Mouse (Mus musculus) testis, adult 2 months (tissue): ENCODE results near the gene Rhod. TPM values are rescaled to one million over a fixed set of nuclear protein-coding genes. Genes with fewer than 3 reads are reported as not detected.
"Not testable (repeated sequence)": the region's sequence is repeated elsewhere in the genome, so short reads cannot be mapped to it uniquely, and the experiment has no call there.

Experiments used
- H3K27ac ChIP-seq: fragments of 200-500 bp; 2 replicates; pipeline ENCODE4 v1.5.1; 2012; ENCODE audit warnings: low read depth, low read length; ENCODE audit not compliant: control insufficient read depth, insufficient read depth
- H3K27me3 ChIP-seq: fragments of 200-500 bp; 2 replicates; pipeline ENCODE4 v1.6.1; 2012; ENCODE audit warnings: mild to moderate bottlenecking, low read length, moderate library complexity; ENCODE audit not compliant: control insufficient read depth, insufficient read depth
- H3K36me3 ChIP-seq: fragments of 200-500 bp; 2 replicates; pipeline ENCODE4 v1.6.1; 2012; ENCODE audit warnings: mild to moderate bottlenecking, low read length; ENCODE audit not compliant: control insufficient read depth, insufficient read depth
- H3K4me1 ChIP-seq: fragments of 200-500 bp; 2 replicates; pipeline ENCODE4 v1.6.1; 2012; ENCODE audit warnings: low read length; ENCODE audit not compliant: control insufficient read depth, insufficient read depth
- H3K4me3 ChIP-seq: fragments of 200-500 bp; 2 replicates; pipeline ENCODE4 v1.5.1; 2012; ENCODE audit warnings: low read depth, mild to moderate bottlenecking, low read length, moderate library complexity, mixed read lengths; ENCODE audit not compliant: control insufficient read depth
- CTCF ChIP-seq: fragments of 200-500 bp; IDR thresholded peaks from 2 replicates; pipeline ENCODE4 v1.5.1; 2012; ENCODE audit warnings: low read depth, mild to moderate bottlenecking, inconsistent platforms, low read length, moderate library complexity; ENCODE audit not compliant: control insufficient read depth, insufficient read depth, insufficient replicate concordance
- POLR2A ChIP-seq: fragments of 200-500 bp; IDR thresholded peaks from 2 replicates; pipeline ENCODE4 v1.6.1; 2012; ENCODE audit warnings: low read depth, mild to moderate bottlenecking, inconsistent platforms, low read length, moderate library complexity; ENCODE audit not compliant: control insufficient read depth
- polyA plus RNA-seq: library from polyadenylated mRNA; depleted of rRNA; stranded (reverse); fragments of >200 nt; gene quantifications from 2 replicates; pipeline ENCODE4 v1.2.3, GENCODE M21; 2012; rRNA removed

The Rhod gene
- polyA plus RNA-seq, 1 experiment: 9.3 TPM

- Histone ChIP-seq H3K36me3 (peaks cover 2% of the 10 kb centered on the region), H3K4me3 (no peak overlapping the region), H3K4me1 (no peaks in the 10 kb centered on the region)
Observed at GRCm38 (mm10) chr19:4384322-4384721, 54.9 kb downstream of the Rhod start.

GRCm38 (mm10) chr19:4383306-4383705 is 55.9 kb downstream of the Rhod start:
- no peak overlapping the region for H3K27ac ChIP-seq
- H3K27me3 ChIP-seq: no peaks in the 10 kb centered on the region
- peaks cover 2% of the 10 kb centered on the region for H3K36me3 ChIP-seq
- no peak overlapping the region for H3K4me3 ChIP-seq
- H3K4me1 ChIP-seq: no peaks in the 10 kb centered on the region
- TF ChIP-seq CTCF (no peak), POLR2A (no peak)

More at GRCm38 (mm10) chr19:4384322-4384721, 54.9 kb downstream of the Rhod start:
- Histone ChIP-seq H3K27ac (no peak overlapping the region), H3K27me3 (no peaks in the 10 kb centered on the region)
- TF ChIP-seq POLR2A (no peak), CTCF (no peak)

GRCm38 (mm10) chr19:4382303-4382702 is 56.9 kb downstream of the Rhod start:
- H3K36me3 ChIP-seq, H3K4me3 ChIP-seq: not testable (repeated sequence)

More at GRCm38 (mm10) chr19:4382303-4382702, 56.9 kb downstream of the Rhod start:
- not testable (repeated sequence) for H3K4me1 ChIP-seq, H3K27me3 ChIP-seq, H3K27ac ChIP-seq

Other genes with a start within 250 kb of the Rhod start
- gene Tbc1d10c, start 248.1 kb downstream of the Rhod start, polyA plus RNA-seq: 0.98 and 1.3 TPM in 2 replicates
- gene Ppp1ca, start 247.4 kb downstream of the Rhod start, polyA plus RNA-seq: 48.8 and 49.8 TPM in 2 replicates
- 9.0 and 9.2 TPM in 2 replicates for gene Rad9a, start 237.8 kb downstream of the Rhod start, polyA plus RNA-seq
- gene Clcf1, start 225.2 kb downstream of the Rhod start, polyA plus RNA-seq: 2.0 and 3.1 TPM in 2 replicates
- 1.2 and 3.0 TPM in 2 replicates for gene AC109138.7, start 225.1 kb downstream of the Rhod start, polyA plus RNA-seq
- gene Pold4, start 207.5 kb downstream of the Rhod start, polyA plus RNA-seq: 16.3 and 19.4 TPM in 2 replicates
- gene Ssh3, start 170.3 kb downstream of the Rhod start, polyA plus RNA-seq: 6.3 and 7.1 TPM in 2 replicates
- 4.3 and 6.1 TPM in 2 replicates for gene Ankrd13d, start 156.3 kb downstream of the Rhod start, polyA plus RNA-seq
- gene Grk2, start 133.2 kb downstream of the Rhod start, polyA plus RNA-seq: 10.7 and 12.0 TPM in 2 replicates
- gene Kdm2a, start 41.1 kb downstream of the Rhod start, polyA plus RNA-seq: 46.0 and 48.5 TPM in 2 replicates
- gene Syt12, start 38.0 kb upstream of the Rhod start, polyA plus RNA-seq: 0.79 and 1.6 TPM in 2 replicates
- 0.94 and 0.95 TPM in 2 replicates for gene 2010003K11Rik, start 59.2 kb upstream of the Rhod start, polyA plus RNA-seq
- gene Pcx, start 71.0 kb upstream of the Rhod start, polyA plus RNA-seq: 14.3 and 15.2 TPM in 2 replicates
- 1.7 and 1.9 TPM in 2 replicates for gene Lrfn4, start 176.2 kb upstream of the Rhod start, polyA plus RNA-seq
- 41.2 and 43.7 TPM in 2 replicates for gene Rce1, start 186.2 kb upstream of the Rhod start, polyA plus RNA-seq